Mouse (Mus musculus): ENCODE measurements at regions not wholly inside any gene's neighbourhood (a gene's known extent, or its start where the extent isn't known, plus 50 kb on each side); places are given as distances from the start of the nearest gene placed in this dataset.

DNA sequence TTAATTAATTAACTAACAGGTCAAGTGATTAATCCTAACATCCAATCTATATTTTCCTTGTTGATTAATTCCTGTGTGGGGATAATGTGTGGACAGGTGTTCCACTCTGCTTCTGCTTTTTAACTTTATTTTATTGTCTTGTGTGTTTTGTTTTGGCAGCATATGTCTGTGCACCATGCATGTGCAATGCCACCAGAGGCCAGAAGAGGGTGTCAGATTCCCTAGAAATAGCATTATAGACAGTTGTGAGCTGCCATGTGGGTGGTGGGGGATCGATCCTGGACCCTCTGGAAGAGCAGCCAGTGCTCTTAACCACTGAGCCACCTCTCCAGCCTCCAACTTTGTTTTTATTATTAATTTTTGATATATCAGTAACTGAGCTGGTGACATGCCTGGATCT is 65.6 kb downstream of the En1 start:
- no peak for DNase-seq (ENCODE audit: low spot score in 2 of 2)

DNA sequence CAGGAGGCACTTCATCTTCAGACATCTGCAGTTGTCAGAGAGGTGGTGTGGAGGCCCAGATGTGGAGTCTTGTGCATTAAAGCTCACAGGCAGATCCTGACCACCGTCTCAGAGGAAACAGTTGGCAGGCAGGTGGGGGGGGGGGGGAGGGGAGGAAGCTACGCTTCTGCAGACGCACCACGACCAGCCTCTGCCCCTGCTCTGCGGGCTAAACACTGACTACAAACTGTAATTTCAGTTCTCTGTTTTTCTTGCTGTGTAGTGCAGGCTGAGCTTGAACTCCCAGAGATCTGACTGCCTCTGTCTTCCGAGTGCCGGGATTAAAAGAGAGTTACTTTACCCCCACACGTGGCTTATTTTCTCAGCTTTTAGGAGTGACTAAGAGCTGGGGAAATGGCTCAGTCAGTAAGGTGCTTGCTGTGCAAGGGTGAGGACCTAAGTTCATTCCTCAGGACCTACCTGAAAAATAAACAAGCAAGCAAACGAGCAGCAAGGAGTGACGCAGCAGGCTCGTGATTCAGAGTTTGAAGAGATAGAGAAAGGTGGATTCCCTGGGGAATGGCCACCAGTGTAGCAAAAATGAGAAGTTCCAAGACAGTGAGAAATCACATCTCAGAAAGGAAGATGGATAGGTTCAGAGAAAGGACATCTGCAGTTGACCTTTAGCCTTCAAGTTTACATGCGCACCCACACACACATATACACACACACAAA is 81.5 kb downstream of the En1 start:
- DNase-seq (ENCODE audit: low spot score in 2 of 2), result no peak

DNA sequence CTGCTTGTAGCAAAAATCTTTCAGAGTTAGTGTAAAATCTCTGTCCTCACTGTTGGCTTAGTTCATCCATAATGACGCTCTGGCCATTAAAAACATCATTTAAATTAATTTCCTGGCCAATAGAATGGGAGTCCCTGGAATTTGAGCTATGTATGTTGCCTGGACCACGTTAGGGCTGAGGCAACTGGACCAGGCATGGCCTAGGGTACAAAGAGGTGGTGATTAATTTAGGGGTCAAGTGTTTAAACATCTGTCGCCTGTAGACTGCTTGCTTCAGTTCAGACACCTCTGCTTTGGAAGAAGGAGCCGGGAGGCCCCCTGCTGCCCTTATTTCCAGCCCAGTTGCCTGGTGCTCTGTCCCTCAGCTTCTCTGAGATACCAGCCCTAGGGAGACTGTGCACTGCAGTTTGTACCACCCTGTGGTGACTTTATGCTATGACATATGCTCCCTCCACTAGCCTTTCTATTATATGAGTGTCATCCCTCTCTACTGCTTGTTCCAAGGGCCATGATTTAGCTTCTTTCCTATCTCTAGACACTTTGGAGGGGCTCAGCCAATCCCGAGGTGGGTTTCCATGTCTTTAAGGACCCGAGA is 83.5 kb downstream of the En1 start:
- no peak for DNase-seq (ENCODE audit: low spot score in 2 of 2)

DNA sequence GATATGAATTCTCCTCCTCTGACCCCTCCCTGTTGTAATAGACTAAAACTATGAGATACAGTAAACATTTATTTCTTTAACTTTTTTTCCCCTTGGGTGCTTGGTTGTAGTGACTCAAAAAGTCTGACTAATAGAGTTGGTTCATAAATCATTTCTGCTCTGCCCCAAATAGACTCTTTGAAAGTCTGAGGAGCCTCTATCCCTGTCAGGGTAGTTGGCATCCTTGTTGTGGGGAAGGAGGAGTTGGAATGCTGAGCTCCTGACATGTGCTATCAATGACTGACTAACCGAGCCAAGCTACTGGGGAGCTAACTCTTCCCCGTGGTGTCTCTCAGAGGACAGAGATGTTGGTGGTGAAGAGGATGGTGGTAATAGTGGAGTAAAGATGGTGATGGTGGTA is 89.4 kb downstream of the En1 start:
- no peak for DNase-seq (ENCODE audit: low spot score in 2 of 2)

DNA sequence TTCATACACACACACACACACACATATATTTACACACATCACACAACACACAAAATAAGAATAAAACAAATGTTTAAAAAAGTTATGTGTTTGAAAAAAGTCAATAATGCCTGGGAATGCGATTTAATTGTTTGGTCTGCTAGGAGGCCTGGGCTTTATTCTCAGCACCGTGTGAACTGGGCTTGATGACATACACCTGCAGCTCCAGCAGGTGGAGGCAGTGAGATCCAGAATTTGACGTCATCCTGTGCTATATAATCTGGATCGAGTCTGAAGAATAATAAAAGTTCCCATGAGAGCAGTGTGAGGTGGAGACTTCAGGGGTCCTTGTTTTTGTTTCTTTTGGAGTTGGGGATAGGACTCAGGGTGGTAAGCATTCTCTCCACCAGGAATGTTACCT is 96.0 kb downstream of the En1 start:
- no peak for DNase-seq (ENCODE audit: low spot score in 2 of 2)

DNA sequence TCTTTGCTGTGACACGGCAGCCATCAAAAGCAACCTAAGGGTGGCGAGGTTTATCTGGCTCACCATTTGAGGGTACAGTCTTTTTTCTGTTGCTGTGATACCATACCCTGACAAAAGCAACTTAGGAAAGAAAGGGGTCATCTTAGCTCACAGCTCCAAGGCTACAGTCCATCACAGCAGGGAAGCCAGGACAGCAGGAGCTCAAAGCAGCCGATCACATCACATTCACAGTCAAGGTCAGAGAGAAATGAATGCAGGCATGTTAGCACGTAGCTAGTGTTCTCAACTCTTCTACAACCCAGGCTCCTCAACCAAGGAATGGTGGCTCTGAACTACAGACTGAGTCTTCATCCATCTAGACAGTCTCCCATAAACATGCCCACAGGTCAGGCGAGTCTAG is 102.0 kb downstream of the En1 start:
- DNase-seq (ENCODE audit: low spot score in 2 of 2), result no peak

DNA sequence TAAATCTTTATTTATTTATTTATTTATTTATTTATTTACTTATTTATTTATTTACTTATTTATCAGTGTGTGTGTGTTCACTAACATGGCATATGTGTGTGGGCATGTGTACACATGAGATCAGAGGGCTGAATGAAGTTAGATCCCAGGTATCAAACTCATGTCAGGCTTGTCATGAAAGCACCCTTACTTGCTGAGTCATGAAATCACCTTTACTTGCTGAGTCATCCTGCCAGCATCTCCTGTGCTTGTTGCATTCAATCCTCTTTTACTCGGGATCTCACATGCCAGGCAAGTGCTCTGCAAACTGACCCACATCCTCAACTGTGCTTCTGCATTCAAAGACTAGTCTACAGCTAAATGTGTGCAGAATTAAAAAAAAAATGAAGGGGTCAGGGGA is 103.8 kb downstream of the En1 start:
- DNase-seq (ENCODE audit: low spot score in 2 of 2), result no peak

DNA sequence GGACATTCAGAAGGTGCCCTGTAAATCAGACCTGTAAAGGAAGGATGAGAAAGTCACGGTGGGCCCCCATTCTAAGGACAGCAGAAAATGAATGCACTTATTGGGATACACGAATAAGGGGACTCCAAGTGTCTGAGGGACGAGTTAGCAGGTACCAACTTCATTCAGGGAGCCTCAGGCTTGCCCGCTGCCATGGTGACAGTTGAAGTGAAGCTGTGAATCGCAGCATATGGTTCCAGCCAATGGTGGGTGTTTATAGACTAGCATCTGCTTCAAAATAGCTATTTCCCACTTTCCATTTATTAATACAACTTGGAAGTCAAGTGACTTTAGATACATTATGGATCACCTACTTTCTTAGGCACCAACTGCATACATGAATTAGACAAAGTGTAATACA is 106.3 kb downstream of the En1 start:
- DNase-seq (ENCODE audit: low spot score in 2 of 2), result peak in 1 of 2 experiments; percentile 11

DNA sequence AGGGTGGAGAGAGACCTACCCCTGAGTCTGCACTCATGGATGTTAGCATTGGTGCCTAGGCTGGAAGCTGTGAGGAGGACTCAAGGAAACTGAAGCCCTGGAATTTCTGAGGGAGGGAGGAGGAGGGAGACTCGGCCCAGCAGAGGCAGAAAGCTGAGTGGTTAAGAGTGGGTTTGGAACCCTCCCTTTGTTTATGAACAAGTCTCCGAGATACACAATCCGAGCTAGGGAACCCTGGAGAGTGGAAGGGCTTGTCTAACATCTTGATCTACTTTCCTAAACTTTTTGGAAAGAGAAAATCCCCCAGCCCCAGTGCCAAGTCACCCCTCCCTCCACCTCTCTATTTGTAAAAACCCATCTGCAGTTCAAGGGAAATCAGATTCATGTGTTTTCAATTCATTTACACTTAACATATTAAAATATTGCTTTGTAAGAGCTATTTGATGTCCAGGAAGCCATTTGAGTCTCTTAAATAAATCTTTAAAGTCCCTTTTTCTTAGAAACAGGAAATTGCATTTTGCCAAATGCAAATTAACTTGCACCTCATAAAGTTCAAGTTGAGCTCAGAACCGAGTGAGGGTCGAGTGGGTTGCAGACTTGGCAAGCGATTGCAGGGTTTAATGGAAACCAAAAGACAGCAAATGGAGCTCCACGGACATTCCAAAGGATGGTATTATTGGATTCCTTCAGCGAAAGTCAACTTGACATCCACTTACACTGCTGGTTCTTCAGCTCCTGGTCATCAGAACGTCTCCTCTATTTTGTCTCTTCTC is 113.1 kb downstream of the En1 start:
- DNase-seq (ENCODE audit: low spot score in 2 of 2), result no peak

DNA sequence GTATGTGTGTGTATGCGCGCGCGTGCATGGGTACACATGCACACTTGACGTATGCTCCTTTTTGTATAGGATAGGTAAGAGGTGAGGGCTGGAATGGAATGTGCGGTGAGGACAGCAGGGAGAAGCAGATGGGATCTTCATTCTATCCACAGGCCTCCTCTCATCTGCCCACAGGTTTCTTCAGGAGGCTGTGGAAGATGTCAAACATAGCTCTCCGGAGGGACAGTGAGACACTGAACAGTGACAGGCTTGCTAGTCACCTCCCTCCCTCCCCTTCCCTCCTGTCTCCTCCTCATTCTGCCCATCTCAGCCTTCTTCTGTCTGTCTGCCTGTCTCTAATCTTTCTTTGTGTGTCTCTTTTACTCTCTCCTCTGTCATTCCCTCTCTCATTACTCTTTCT is 124.6 kb downstream of the En1 start:
- peak in 1 of 2 experiments; percentile 14 for DNase-seq (ENCODE audit: low spot score in 2 of 2)

DNA sequence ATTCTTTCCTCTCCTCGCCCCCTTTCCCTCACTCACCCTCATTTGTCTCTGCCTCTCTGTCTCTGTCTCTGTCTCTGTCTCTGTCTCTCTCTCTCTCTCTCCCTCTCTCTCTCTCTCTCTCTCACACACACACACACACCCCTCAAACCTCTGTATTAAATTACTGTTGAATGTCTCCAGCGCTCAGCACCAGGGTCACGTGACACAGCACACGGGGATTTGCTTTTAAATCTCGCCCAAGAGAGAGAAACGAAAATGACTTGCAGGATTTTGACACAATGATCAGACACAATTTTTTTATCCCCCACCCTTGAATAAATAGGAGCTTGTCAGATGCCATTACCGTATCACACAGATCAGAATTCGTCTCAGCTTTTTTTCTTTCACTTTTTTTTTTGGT is 125.2 kb downstream of the En1 start:
- DNase-seq (ENCODE audit: low spot score in 2 of 2), result no peak

DNA sequence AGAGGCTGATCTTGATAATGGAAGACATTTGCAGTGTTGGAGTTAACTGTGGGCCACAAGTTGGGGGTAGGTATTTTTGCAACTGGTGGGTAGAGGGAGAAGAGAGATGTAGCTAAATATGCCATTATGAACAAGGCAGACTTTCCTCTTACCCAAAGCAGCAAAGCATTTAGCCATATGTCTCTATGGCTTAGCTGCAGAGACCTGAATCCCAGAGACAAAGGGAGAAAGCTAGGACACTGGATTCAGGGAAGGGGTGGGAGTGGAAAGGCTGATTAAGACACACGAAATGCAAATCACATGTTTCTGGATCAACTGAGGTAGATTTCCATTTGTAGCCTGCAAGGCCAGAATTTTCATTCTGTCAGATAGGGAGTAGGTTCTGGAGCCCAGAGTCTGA is 129.8 kb downstream of the En1 start:
- DNase-seq (ENCODE audit: low spot score in 2 of 2), result no peak

DNA sequence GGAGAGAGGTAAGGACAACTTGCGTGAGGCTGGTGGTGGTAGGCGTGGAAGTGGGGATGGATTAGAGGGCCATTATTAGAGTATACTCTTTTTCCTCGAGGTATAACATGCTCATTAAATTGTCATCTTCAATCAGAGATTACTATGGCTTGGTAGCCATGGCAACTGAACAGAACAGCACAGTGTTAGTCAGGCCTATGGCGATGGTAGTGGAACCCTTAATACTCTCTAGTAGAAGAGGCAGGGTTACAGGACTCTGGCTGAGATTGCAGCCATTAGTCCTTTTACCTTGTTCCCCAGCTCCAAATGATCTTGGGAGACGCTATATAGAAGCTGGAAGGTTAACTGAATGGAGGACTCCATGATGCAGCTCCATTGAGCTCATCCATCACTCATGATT is 131.5 kb downstream of the En1 start:
- DNase-seq (ENCODE audit: low spot score in 2 of 2), result no peak

DNA sequence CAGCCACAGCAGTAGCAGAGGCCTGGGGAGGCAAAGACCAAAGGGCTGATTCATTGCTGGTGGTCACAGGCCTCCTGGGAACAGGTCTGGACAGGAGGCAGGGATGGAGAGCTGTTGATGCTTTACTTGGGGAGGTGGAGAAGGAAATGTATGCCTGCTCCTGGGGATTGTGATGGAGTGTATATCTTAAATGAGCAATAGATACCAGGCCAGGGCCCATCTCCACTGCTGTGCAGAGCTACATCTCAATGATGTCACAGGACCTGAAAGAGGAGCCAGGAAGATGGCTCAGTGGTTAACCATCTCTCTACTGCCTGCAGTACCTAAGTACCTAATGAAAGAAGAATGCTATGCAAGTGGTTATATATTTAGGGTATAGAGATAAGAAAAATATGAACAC is 132.6 kb downstream of the En1 start:
- DNase-seq (ENCODE audit: low spot score in 2 of 2), result no peak

DNA sequence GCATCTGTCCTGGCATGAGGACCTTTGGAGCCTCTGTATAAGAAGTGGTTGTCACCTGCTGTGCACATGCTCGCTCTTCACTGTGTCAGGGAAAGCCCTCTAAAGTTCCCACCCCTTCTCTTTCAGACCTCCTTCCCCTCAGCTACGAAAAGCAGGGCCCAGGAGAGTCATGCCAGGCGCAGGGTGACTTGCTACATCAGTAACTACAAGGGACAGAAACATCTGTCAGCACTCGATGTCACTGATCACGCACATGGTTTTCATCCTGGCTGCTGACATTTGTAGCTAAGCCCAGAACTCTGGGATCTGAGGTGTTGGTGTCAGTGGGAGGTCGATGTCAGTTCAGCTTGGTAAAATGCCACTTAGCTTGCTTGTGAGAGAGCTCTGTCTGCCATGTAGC is 137.3 kb downstream of the En1 start:
- no peak for DNase-seq (ENCODE audit: low spot score in 2 of 2)

DNA sequence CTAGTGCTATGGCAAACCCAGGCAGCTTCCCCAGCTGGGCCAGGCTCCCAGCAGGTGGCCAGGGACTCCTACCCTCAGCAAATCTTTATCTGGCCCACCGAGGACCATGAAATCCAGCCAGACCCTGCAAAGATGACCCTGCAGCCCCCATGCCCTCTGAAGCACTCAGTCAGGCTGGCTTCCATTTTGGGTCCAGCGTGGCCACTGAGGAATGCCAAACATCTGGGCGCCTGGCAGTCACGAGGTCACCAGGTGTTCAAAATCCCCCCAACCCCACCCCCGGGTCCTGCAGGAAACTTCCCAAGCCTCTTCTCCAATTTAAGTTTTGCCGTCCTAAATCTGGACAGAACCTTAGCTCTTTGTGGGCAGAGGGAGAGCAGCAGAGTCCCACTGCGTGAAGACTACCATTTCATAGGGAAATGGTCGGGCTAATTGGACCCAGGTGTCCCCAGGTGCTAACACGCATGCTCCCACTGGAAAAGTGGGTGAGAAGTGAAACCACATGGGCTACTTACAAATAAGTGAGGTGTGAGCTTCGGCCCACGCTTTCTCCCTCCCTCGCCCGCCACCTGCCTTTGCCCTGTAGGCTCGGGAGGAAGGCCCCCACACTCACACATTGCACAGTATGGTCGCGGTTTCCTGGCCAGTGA is 139.0 kb downstream of the En1 start:
- no peak for DNase-seq (ENCODE audit: low spot score in 2 of 2)

DNA sequence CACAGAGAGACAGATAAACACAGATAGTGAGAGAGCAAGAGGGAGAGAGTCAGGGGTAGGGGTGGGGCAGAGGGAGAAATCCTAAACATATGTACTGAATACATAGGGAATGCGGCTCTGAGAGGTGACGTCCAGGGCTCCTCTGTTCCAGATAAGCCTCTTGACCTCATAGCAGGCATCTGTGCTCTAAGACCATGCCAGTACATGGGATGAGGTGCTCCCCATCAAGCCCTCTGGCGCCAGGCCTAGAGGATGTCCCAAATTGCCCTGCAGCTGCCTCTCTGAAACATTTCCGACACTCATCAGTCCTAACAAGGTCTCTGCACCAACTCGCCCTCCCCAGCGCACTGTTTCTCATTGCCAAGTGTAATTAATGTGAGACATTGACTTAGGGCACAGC is 146.7 kb downstream of the En1 start:
- DNase-seq (ENCODE audit: low spot score in 2 of 2), result no peak

DNA sequence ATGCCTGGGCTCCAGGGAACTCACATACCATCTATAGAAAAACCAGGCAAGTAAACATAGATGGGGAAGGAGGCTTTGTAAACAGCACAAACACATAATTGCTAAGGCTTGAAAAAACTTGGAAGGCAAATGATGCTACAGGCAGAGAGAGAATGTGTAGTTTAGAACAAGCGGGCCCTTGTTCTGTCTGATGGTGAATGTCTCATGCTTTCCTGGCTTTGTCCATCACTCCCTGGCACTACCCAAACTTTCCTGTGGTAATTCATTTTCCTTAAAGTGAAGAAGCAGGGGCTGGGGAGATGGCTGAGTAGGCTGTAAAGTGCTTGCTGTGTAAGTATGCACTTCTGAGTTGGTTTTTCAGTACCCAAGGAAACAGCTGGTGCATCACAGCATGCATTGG is 151.2 kb downstream of the En1 start:
- no peak for DNase-seq (ENCODE audit: low spot score in 2 of 2)

DNA sequence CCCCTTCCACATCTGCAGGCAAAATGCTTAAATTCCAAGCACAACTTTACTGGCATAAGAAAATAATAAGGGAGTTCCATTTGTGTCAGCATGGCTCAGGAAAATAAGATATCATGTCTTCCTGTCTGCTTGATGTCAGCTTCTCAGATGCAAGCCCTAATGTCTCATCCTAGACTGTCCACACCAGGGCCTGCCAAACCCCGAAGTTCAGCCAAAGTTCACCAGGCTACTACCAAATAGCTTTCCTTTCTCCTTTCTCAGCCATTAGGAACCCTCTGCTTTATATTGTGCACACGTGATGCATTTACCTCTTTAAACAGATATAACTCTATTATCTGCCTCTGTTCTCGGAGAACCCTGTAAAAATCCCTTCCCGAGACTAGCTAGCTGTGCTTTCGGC is 152.1 kb downstream of the En1 start:
- no peak for DNase-seq (ENCODE audit: low spot score in 2 of 2)

DNA sequence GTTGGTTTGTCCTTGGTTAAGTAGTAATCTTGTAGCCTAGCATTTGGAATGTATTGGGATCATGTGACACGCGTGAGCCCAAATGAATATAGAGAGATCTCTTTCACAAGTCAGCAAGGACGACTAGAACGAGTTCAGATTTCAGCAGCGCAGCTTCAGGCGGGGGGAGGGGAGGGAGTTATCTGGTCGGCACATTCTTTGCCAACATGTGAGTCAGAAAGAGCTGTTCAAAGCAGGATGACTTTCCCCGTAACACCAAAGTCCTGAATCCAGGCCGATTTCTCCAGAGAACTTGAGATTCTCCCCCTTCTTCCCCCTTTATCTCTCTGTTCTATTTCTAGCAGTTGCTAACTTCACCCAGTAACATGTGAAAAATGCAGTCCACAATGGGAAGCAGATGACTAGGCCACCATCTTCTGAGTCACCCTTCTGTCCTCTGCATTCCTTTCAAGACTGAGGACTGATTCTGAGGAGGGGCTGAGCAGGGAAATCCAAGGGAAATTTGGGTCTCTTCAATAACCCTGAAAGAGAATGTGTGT is 155.1 kb downstream of the En1 start:
- DNase-seq (ENCODE audit: low spot score in 2 of 2), result no peak

DNA sequence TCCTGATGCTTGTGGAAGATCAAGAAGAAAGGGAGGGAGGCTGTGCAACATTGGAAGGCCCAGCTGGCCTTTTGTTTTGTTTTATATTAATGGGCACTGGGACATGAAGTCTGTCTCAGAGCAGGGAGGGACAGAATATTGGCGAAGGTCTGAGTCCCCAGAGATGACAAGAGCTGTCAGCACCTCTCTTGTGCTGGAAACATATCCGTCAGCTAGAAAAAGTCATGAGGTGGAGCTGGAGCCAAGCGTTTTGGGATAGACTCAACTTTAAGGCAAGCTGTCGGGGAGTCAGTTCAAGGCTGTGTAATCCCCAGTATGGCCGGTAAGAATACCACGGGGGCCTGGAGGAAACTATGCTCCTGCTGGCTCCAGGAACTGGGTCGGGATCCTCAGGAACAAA is 156.0 kb downstream of the En1 start:
- DNase-seq (ENCODE audit: low spot score in 2 of 2), result no peak

DNA sequence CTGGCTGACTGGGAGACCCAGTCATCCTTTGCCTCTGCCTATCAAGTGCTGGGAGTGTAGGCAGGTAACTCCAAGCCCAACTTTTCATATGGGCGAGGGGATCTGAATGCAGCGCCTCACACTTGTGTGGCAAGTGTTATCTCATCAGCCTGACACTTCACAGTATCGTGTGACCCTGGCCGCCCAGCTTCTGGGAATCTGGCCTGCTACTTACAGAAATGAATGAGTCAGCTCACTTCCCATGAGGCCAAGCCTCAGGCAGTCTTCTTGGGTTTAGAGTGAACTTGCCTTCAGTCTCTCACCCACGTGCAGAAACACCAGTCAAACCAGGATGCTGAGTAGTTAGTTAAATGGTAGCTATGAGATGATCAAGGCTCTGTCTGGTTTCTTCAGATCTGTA is 156.5 kb downstream of the En1 start:
- DNase-seq (ENCODE audit: low spot score in 2 of 2), result no peak
